Mouse (Mus musculus): ENCODE measurements around the gene Wdfy3.

Gene Wdfy3

DNA sequence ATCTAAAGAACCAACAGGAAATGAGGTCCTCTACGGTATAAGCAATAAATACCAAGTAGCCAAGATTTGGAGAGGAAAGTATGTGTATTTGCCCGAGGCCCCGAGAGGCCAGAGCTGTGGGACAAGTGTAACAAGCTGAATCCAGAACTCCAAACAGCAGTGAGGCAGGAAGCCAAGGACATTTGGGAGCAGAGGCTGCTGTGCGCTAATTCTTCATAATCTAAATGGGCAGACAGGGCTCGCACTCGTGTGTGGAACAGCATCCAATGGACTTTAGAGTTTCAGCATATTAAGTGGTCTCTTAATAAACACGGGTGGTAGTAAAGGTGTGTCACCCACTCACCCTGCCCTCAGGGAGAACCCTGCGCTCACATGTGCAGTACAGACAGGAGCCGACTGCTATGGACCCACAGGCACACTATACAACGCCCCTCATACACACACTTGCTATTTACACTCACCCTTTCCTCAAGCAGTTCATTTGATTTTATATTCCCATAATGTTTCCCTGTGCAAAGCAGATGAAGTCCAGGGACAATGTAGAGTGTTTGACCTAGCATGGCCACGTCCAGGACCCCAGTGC, 15.1 kb downstream of the Wdfy3 start:
- DNase-seq (ENCODE audit: low spot score), result no peak

GRCm38 (mm10) chr5:102052906-102053305, 16.8 kb downstream of the Wdfy3 start:
- DNase-seq (ENCODE audit: low spot score), result no peak

DNA sequence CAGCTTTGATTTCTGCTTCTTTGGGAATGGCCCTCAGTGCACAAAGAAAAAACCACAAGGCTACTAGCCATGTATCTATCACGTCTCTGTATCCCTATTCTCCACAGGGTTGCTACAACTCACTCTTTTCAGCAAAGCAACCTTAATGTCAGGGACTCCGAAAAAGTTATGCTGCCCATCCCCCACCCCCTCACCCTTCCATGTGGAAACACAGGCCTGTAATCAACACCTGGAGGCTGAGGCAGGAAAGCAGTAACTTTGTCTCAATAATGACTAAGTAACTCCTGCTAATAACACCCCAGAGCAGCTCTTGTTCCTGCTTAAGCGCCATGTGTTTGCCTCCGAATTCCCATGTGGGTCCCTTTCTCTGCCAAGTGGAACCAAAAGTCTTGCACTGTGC, 17.3 kb downstream of the Wdfy3 start:
- no peak for DNase-seq (ENCODE audit: low spot score)

- no peak for DNase-seq (ENCODE audit: low spot score)
Measured at GRCm38 (mm10) chr5:102050677-102051076, 19.0 kb downstream of the Wdfy3 start.

DNA sequence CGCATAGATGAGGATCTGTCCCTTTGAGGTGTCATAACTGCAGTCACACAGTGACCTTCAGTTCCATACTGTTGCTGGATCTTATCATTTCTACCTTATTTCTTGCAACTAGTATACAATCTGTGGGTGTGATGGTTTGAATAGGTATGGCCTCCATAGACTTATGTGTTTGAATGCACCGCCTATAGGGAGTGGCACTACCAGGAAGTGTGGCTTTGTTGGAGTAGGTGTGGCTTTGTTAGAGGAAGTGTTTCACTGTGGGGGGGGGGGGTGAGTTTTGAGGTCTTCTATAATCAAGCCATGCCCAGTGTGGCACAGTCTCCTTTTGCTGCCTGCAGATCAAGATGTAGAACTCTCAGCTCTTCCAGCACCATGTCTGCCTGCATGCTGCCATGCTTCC, 21.3 kb downstream of the Wdfy3 start:
- no peak for DNase-seq (ENCODE audit: low spot score)

GRCm38 (mm10) chr5:102046617-102047116, 23.1 kb downstream of the Wdfy3 start:
- no peak for DNase-seq (ENCODE audit: low spot score)

GRCm38 (mm10) chr5:102045636-102046616, 23.8 kb downstream of the Wdfy3 start:
- no peak for DNase-seq (ENCODE audit: low spot score)

DNA sequence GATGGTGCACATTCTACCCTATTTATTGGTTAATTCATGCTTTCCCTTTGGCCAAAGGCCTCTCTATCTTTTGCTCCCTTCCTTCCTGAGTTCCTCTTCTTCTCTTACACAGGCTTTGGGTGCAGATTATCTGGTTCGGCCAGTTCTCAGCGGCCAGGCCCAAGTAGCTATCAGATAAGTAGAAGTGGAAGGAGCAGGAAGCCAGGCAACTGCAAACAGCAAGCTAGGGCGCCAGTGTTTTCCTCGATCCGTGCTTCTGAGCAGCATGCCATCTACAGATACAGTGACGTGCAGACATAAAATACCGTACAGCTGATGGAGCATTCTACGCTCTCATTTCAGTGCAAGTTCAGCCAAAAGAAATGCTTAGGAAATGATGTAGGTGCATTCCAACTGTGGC, 24.5 kb downstream of the Wdfy3 start:
- DNase-seq (ENCODE audit: low spot score), result no peak

- DNase-seq (ENCODE audit: low spot score), result no peak
Measured at GRCm38 (mm10) chr5:102033281-102033680, 36.4 kb downstream of the Wdfy3 start.

DNA sequence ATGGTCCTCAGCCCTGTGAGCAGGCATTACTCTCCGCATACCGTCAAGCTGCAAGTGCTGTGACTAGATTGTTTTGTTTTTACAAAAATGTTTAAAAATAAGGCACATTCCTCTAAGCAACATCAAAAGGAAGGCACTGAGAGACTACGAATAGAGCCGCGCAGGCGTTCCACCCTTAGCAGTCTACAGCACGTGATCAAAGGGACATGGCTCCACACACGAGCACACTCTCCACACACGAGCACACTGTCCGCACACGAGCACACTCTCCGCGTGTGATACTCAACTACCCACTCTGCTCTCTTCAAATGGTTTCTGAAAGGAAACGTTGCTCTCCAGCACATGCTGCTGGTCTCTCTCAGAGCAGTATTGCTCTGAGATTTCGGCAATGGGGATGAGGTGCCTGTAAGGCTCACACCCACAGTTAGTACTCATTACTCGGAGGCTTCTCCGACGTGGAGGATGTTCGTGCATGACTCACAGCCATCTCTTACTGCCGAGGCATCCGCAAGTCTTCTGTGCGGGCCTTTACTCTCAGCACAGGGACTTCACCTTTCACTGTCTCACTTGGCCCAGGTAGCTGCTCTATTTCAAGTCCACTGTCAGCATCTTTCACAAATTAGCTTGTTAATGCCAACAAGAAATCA, 37.0 kb downstream of the Wdfy3 start:
- no peak for DNase-seq (ENCODE audit: low spot score)

DNA sequence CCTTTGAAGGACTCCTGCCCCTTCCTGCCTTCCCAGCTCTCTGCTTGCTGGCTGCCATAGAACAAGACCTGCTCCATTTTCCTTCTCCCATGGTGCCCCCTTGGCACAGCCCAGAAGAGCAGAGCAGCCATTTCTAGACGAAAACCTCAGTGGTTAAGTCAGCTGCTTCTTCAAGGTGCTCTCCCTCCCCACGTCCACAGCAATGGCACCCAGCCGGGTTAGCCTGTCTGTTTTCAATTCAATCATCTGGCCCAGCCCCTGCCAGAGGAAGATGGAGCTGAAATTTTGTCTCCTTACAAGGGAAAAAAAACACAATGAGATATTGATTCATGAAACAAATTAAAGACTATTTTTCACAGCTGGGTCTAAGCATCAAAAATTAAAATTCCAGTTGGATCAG, 37.5 kb downstream of the Wdfy3 start:
- DNase-seq (ENCODE audit: low spot score), result no peak

GRCm38 (mm10) chr5:102023376-102023775, 46.3 kb downstream of the Wdfy3 start:
- DNase-seq (ENCODE audit: low spot score), result no peak

- DNase-seq (ENCODE audit: low spot score), result no peak
Measured at GRCm38 (mm10) chr5:102022018-102022898, 47.5 kb downstream of the Wdfy3 start.

DNA sequence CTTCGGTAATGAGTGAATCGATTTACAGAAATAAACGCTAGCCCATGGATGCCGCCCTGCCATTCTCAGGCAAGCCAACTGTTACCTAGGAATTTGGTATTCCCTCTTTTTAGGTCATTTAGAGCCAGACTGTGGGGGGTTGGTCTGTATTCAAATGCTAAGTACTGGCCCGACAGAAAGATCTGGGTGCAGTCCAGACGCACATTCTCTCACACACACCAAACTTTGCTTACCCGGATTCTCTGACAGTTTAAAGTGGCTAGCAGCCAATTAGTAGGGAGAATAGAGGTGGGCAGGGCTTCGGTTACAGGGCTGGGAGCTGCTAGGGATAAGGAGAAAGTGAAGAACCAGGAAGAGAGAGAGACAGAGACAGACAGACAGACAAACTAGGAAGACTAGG, 55.5 kb downstream of the Wdfy3 start:
- DNase-seq (ENCODE audit: low spot score), result no peak

GRCm38 (mm10) chr5:102013781-102014180, 55.9 kb downstream of the Wdfy3 start:
- DNase-seq (ENCODE audit: low spot score), result no peak

GRCm38 (mm10) chr5:102010961-102011360, 58.8 kb downstream of the Wdfy3 start:
- no peak for DNase-seq (ENCODE audit: low spot score)

- no peak for DNase-seq (ENCODE audit: low spot score)
Measured at GRCm38 (mm10) chr5:102009606-102010005, 60.1 kb downstream of the Wdfy3 start.

DNA sequence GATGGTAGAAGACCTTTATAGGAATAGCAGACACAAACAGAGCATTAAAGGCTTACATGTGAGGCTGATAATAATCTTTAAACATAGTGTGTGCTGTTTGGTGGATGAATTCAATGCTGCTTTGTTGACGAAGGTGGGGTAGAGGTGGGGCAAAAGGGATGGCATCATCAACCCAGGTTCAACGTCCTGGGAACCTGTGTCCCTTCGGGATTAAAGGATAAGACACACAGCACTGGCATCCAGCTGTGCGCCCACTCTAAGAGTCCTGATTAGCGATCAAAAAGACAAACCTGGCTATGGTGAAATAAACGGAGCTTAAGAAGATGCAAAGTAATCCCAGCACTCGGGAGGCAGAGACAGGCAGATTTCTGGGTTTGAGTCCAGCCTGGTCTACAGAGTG, 61.0 kb downstream of the Wdfy3 start:
- no peak for DNase-seq (ENCODE audit: low spot score)

DNA sequence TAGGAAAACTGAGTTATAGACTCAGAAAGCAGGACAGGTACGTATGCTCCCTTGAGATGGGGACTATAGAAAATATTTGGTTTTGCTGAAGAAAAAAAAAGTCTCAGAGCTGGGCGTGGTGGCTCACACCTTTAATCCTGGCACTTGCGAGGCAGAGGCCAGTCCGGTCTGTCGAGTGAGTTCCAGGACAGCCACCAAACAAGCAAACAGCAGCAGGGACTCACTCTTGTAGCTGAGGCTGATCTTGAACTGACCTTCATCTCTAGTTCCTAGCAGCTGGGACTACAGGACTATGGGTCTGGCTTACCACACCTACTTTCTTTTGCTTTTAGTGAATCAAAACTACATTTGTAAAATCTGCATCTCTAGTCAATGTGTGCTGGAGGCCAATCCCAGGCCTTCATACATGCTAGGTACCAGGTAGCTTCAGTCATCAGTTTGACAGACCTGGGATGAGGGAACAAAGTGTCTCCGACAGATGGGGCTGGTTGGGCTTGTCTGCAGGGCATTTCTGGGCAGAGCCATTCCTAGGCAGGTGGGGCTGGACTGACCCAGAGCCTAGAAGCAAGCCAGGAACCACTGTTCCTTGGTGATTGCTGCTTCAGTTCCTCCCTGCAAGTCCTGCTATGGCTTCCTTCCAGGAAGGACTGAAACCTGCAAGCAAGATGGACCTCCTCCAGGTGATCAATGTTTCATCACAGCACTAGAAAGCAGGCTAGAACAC, 63.3 kb downstream of the Wdfy3 start:
- DNase-seq (ENCODE audit: low spot score), result no peak

- DNase-seq (ENCODE audit: low spot score), result no peak
Measured at GRCm38 (mm10) chr5:102003371-102003770, 66.3 kb downstream of the Wdfy3 start.

DNA sequence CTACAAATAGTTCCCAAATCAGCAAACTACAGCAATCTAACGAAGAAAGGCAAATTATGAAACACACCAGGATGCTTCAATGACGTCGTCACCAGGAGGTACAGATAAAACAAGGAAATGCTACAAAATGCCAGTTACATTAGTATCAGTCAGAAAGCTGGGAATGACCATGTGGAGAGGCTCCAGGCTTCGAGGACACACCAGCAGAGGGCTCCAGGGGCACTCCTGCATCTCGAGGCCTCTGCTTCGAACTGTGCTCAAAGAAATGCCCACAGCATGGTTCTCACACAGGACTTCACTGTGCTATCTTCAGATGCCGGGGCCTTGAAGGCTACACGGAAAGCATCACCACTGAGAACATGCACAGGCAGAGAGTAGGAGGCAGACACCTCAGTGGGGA, 68.7 kb downstream of the Wdfy3 start:
- no peak for DNase-seq (ENCODE audit: low spot score)
